ENCODE assay signal across 15 mouse cellular contexts in the genomic region with DNA sequence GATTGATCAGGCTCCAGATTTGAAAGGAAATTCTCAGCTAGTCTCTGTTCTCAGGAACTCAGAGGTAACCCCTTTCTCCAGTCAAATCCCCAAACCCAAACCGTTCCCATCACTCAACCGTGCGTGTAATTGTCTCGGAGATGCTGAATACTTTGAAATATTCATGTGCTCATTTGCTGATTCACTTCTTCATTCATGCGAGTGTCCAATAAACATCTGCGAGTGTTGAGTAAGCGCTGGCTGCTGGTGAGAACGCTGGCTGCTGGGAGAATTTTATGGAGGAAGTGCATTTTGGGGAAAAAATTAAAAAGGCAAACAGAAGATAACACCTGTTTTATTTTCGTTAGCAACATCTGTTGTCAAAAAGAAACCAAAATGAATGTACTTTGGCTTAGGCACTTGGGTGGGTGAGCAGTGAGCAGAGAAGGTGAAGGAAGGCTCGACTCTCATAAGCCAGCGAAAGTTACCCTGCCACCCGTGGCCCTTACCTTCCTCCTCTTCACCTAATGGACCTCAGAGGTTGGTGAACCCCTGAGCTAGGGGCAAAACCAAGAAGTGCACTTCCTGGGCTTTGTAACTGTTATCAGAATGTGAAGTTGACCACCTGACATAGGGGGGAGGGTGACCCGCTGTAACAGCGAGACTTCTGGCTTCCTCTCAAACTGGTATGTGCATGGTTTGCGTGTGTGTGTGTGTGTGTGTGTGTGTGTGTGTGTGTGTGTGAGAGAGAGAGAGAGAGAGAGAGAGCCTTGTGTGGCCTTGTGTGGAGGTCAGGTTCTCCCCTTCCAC.
DNase-seq lines count a peak whose midpoint lies in the region; ATAC-seq lines count a peak whose summit lies in the region.
"Had no signal": no experiment of that assay in that cellular context is flagged by ENCODE, and none has a peak within 500 bp of the region (broad histone marks: within the 10 kb centered on the region; RNA-seq: fewer than 3 reads in every experiment).

No protein-coding gene starts in this region.

- ATAC-seq in CD4-positive, CD25-positive, alpha-beta regulatory T cell, adult 4 months, result peak; percentile 68
- ATAC-seq in inflammation-experienced regulatory T-cells, adult 6 months, result peak; percentile 17
- no peak for ATAC-seq in forebrain, embryonic 13.5 days

- H3K9me3 ChIP-seq in forebrain, embryonic 13.5 days (replicated peaks), result no peaks in the 10 kb centered on the region
- no peaks in the 10 kb centered on the region for H3K9me3 ChIP-seq in embryonic facial prominence, embryonic 10.5 days
- H3K9me3 ChIP-seq: neural tube, embryonic 12.5 days had no signal

- intact Hi-C loops in heart, postnatal 25 days (cut with DNase I), result no loop called here

- H3K36me3 ChIP-seq in forebrain, embryonic 13.5 days (ENCODE audit: poor library complexity, severe bottlenecking), result 0 out of 2 replicates have a peak, but pooled peaks cover 4% of the 10 kb centered on the region
- no peaks in the 10 kb centered on the region for H3K36me3 ChIP-seq in embryonic facial prominence, embryonic 10.5 days (replicated peaks)
- H3K36me3 ChIP-seq: neural tube, embryonic 12.5 days had no signal

- H3K4me3 ChIP-seq in forebrain, embryonic 13.5 days, result no peak overlapping the region
- H3K4me3 ChIP-seq in embryonic facial prominence, embryonic 10.5 days, result no peak overlapping the region
- H3K4me3 ChIP-seq: layer of hippocampus, adult 2 months; neural tube, embryonic 12.5 days had no signal

- H3K9ac ChIP-seq in forebrain, embryonic 13.5 days, result no peak overlapping the region
- H3K9ac ChIP-seq: neural tube, embryonic 12.5 days had no signal

- WGBS in forebrain, embryonic 13.5 days, result 80% methylated on average over 15 of the region's 15 CpGs
- 91% methylated on average over 15 of the region's 15 CpGs for WGBS in embryonic facial prominence, embryonic 10.5 days

- H3K27ac ChIP-seq in forebrain, embryonic 13.5 days, result no peak overlapping the region
- H3K27ac ChIP-seq in embryonic facial prominence, embryonic 10.5 days (replicated peaks), result no peak overlapping the region
- H3K27ac ChIP-seq: layer of hippocampus, adult 2 months; neural tube, embryonic 12.5 days had no signal

- H3K4me2 ChIP-seq in forebrain, embryonic 13.5 days, result no peak overlapping the region
- H3K4me2 ChIP-seq: midbrain, embryonic 11.5 days; neural tube, embryonic 12.5 days had no signal

- DNase-seq in 416B (ENCODE audit: low read depth), result peak; percentile 42
- peak; percentile 13 for DNase-seq in retina, postnatal 1 day
- no peak for DNase-seq in cerebellum, adult 18-20 months
- DNase-seq in heart, postnatal 25 days (ENCODE audit: low spot score), result no peak
- no peak for DNase-seq in embryonic facial prominence, embryonic 10.5 days (ENCODE audit: low spot score)
- DNase-seq: adrenal gland, adult 8-10 months; cerebellum, postnatal 10 days; kidney, adult 9 months; liver had no signal

- H3K27me3 ChIP-seq in forebrain, embryonic 13.5 days, result no peaks in the 10 kb centered on the region
- H3K27me3 ChIP-seq in embryonic facial prominence, embryonic 10.5 days (replicated peaks; ENCODE audit: low read depth, poor library complexity, severe bottlenecking), result no peaks in the 10 kb centered on the region
- H3K27me3 ChIP-seq: neural tube, embryonic 12.5 days had no signal

- peaks cover 6% of the 10 kb centered on the region for H3K4me1 ChIP-seq in forebrain, embryonic 13.5 days
- peaks cover 4% of the 10 kb centered on the region; the same call in 1 of the 2 replicates for H3K4me1 ChIP-seq in embryonic facial prominence, embryonic 10.5 days
- H3K4me1 ChIP-seq: neural tube, embryonic 12.5 days had no signal

Comparison
In these comparisons a context has a peak if more than half of its experiments do, and no peak if none do; other contexts are left out.
1. DNase-seq: peak in 416B (single experiment) and retina, postnatal 1 day (single experiment); none in cerebellum, adult 18-20 months (0 of 2), heart, postnatal 25 days (single experiment) and embryonic facial prominence, embryonic 10.5 days (single experiment).